Mouse (Mus musculus) brain, adult 2 months (tissue): ENCODE data around the gene Zfp457.

Experiments used
- DNase-seq: peaks from one replicate; pipeline ENCODE4 v3.0.0; 2011; ENCODE audit warnings: low read depth, low spot score

The Zfp457 gene

GRCm38 (mm10) chr13:67305822-67306672 is at the start of gene Zfp457:
Zfp457 (minus strand) TSS chr13:67306485.
- DNase-seq, result peak; percentile 98

- DNase-seq, result no peak
These were observed 45.6 kb upstream of the Zfp457 start for GRCm38 (mm10) chr13:67351854-67352253.

- DNase-seq, result no peak
These were observed 37.1 kb upstream of the Zfp457 start for GRCm38 (mm10) chr13:67343422-67343821.

- peak; percentile 1 for DNase-seq
These were observed 26.6 kb upstream of the Zfp457 start for GRCm38 (mm10) chr13:67332877-67333276.

GRCm38 (mm10) chr13:67332019-67332724 is 25.9 kb upstream of the Zfp457 start, which contains the start of gene Zfp595:
Zfp595 (minus strand) TSS chr13:67332570.
- peak; percentile 97 for DNase-seq

GRCm38 (mm10) chr13:67306718-67307117 is 433 bp upstream of the Zfp457 start:
- DNase-seq, result peak; percentile 12

- DNase-seq, result peak; percentile 63
These were observed 28.0 kb downstream of the Zfp457 start, which contains the start of gene Zfp458 for GRCm38 (mm10) chr13:67278314-67278713. Zfp458 (minus strand) TSS chr13:67278466.

GRCm38 (mm10) chr13:67269383-67270065 is 36.8 kb downstream of the Zfp457 start:
- DNase-seq, result peak; percentile 23

- DNase-seq, result peak; percentile 97
These were observed 37.5 kb downstream of the Zfp457 start for GRCm38 (mm10) chr13:67268568-67269369.
